Mouse (Mus musculus): Measurements from ENCODE around the gene Igsf11. TPM values are rescaled to one million over a fixed set of nuclear protein-coding genes. Genes with fewer than 3 reads are reported as not detected.

Gene Igsf11
- 23.7 and 25.3 TPM in 2 replicates for polyA plus RNA-seq (2012; rRNA removed)

- Histone ChIP-seq H3K27ac (ENCODE audit: insufficient read depth, low read length) (no peak within 1 kb of the TSS), H3K4me1 (ENCODE audit: control insufficient read depth, insufficient read depth, low read length) (no peaks in the 10 kb centered on the region), H3K4me3 (ENCODE audit: insufficient read depth, low read length) (no peak within 1 kb of the TSS)
- TF ChIP-seq CTCF (IDR thresholded peaks at IDR 0.05; ENCODE audit: extremely low read depth, insufficient read depth, low read length) (no peak), POLR2A (IDR thresholded peaks at IDR 0.05; ENCODE audit: extremely low read depth, insufficient read depth, low read length) (no peak)
Measured at GRCm38 (mm10) chr16:38892371-38892770, at the start of gene Igsf11. Gene Igsf11, plus strand, starts transcription at chr16:38892671.

DNA sequence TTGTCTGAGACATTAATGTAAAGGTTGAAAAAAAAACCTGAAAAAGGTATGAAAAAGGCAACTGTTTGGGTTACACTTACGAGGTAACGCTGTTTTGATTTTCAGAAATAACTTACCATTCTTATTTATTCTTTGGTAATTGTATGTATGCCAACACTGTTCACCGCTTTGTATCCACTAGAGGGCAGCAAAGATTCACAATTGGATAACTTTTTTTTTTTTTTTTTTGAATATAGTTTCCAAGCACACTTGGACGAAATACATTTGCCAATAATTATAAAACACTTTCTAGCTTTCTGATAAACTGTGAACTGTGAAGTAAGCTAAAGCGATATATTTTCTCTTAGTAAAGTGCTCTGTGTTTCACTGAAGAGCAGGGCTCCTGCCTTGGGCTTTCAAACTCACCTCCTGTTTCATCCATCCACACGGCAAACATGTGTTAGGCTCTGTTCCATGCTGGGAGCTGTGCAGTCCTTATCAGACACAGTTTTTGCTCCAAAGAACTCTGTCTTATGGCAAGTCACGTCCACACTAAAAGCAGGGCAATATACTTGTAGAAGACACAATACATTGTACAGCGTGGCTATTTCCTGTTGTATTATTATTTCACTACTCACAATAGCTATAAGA is 34.2 kb upstream of the Igsf11 start:
- H3K27ac ChIP-seq (ENCODE audit: insufficient read depth, low read length) = no peak overlapping the region
- TF ChIP-seq CTCF (IDR thresholded peaks at IDR 0.05; ENCODE audit: extremely low read depth, insufficient read depth, low read length) = no peak
- no peak for TF ChIP-seq POLR2A (IDR thresholded peaks at IDR 0.05; ENCODE audit: extremely low read depth, insufficient read depth, low read length)
- no peak overlapping the region for H3K4me3 ChIP-seq (ENCODE audit: insufficient read depth, low read length)
- no peaks in the 10 kb centered on the region for H3K4me1 ChIP-seq (ENCODE audit: control insufficient read depth, insufficient read depth, low read length)

- TF ChIP-seq CTCF (IDR thresholded peaks at IDR 0.05; ENCODE audit: extremely low read depth, insufficient read depth, low read length) = no peak
- no peak for TF ChIP-seq POLR2A (IDR thresholded peaks at IDR 0.05; ENCODE audit: extremely low read depth, insufficient read depth, low read length)
- no peak overlapping the region for H3K4me3 ChIP-seq (ENCODE audit: insufficient read depth, low read length)
- no peak overlapping the region for H3K27ac ChIP-seq (ENCODE audit: insufficient read depth, low read length)
- H3K4me1 ChIP-seq (ENCODE audit: control insufficient read depth, insufficient read depth, low read length) = no peaks in the 10 kb centered on the region
Measured at GRCm38 (mm10) chr16:38860548-38860947, 31.9 kb upstream of the Igsf11 start.

DNA sequence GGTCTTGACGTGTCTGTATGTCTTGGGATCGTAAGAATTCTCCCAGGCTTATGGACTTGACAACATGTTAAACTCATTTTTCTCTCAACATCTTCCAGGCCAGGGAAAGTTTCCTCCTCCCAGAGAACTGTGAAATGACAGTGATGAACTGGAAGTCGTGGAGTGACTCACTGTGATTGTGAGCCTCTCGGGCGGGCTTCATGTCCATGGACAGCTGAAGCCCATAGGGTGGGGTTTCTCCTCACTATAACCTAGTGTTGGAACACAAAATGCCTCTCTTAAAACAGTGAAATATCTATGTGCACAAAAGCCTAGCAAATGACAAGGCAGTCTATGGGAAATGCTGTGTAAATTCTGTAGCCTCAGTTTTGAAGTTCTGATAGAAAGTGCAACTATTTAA is 28.1 kb upstream of the Igsf11 start:
- no peak overlapping the region for H3K4me3 ChIP-seq (ENCODE audit: insufficient read depth, low read length)

DNA sequence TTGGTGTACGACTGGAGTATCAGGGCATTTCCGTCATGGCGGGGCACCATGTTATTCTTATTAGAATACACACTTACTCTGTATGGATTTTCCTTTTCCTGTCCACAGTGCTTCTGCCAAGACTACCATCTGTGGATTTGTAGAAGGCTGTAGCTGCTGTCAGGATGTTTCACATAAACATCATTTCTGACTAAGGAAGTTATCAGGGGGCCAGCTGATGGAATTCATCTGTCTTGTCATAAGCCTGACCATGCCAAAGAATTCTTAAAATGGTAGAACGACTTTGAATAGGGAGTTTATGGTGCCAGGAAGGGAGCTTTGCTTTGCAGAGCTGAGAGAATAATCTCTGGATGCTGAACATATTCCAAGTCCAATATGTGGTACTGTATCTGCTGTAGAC is 19.2 kb upstream of the Igsf11 start:
- no peak overlapping the region for H3K4me3 ChIP-seq (ENCODE audit: insufficient read depth, low read length)
- H3K27ac ChIP-seq (ENCODE audit: insufficient read depth, low read length) = peak overlapping the region; percentile 35; the same call in 1 of the 2 replicates
- TF ChIP-seq POLR2A (IDR thresholded peaks at IDR 0.05; ENCODE audit: extremely low read depth, insufficient read depth, low read length) (no peak), CTCF (IDR thresholded peaks at IDR 0.05; ENCODE audit: extremely low read depth, insufficient read depth, low read length) (no peak)
- peaks cover 8% of the 10 kb centered on the region for H3K4me1 ChIP-seq (ENCODE audit: control insufficient read depth, insufficient read depth, low read length)

More for the DNA sequence above, 28.1 kb upstream of the Igsf11 start:
- Histone ChIP-seq H3K4me1 (ENCODE audit: control insufficient read depth, insufficient read depth, low read length) (no peaks in the 10 kb centered on the region), H3K27ac (ENCODE audit: insufficient read depth, low read length) (no peak overlapping the region)
- TF ChIP-seq CTCF (IDR thresholded peaks at IDR 0.05; ENCODE audit: extremely low read depth, insufficient read depth, low read length) (no peak), POLR2A (IDR thresholded peaks at IDR 0.05; ENCODE audit: extremely low read depth, insufficient read depth, low read length) (no peak)

GRCm38 (mm10) chr16:38874481-38874880 is 18.0 kb upstream of the Igsf11 start:
- Histone ChIP-seq H3K27ac (ENCODE audit: insufficient read depth, low read length) (peak overlapping the region; percentile 92), H3K4me3 (ENCODE audit: insufficient read depth, low read length) (no peak overlapping the region), H3K4me1 (ENCODE audit: control insufficient read depth, insufficient read depth, low read length) (peaks cover 8% of the 10 kb centered on the region)
- TF ChIP-seq POLR2A (IDR thresholded peaks at IDR 0.05; ENCODE audit: extremely low read depth, insufficient read depth, low read length) (no peak), CTCF (IDR thresholded peaks at IDR 0.05; ENCODE audit: extremely low read depth, insufficient read depth, low read length) (no peak)

GRCm38 (mm10) chr16:38898816-38899425 is 6.5 kb downstream of the Igsf11 start:
- H3K27ac ChIP-seq (ENCODE audit: insufficient read depth, low read length) = no peak overlapping the region
- TF ChIP-seq CTCF (IDR thresholded peaks at IDR 0.05; ENCODE audit: extremely low read depth, insufficient read depth, low read length) = no peak
- no peak for TF ChIP-seq POLR2A (IDR thresholded peaks at IDR 0.05; ENCODE audit: extremely low read depth, insufficient read depth, low read length)
- H3K4me3 ChIP-seq (ENCODE audit: insufficient read depth, low read length) = no peak overlapping the region

DNA sequence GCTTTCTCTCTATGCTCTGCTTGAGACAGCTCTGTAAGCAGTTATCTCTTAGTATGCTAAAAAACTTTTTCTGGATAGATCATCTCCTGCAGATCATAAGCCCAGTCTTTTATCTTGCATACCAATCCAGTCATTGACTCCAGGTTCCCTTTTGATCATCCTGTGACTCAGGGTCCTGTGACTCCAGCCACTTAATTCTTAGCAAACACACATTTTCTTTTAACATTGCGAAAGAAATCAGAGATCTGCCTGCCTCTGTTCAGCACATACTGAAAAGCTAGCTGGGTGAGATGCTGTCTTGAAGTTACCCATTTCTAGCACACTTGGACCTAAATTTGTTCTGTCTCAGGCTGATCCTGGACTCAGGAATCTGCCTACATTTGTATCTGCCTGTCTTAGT is 7.6 kb downstream of the Igsf11 start:
- peaks cover 3% of the 10 kb centered on the region; the same call in 1 of the 2 replicates for H3K4me1 ChIP-seq (ENCODE audit: control insufficient read depth, insufficient read depth, low read length)
- no peak overlapping the region for H3K4me3 ChIP-seq (ENCODE audit: insufficient read depth, low read length)
- no peak overlapping the region for H3K27ac ChIP-seq (ENCODE audit: insufficient read depth, low read length)
- no peak for TF ChIP-seq POLR2A (IDR thresholded peaks at IDR 0.05; ENCODE audit: extremely low read depth, insufficient read depth, low read length)
- no peak for TF ChIP-seq CTCF (IDR thresholded peaks at IDR 0.05; ENCODE audit: extremely low read depth, insufficient read depth, low read length)

More at GRCm38 (mm10) chr16:38898816-38899425, 6.5 kb downstream of the Igsf11 start:
- peaks cover 3% of the 10 kb centered on the region; the same call in 1 of the 2 replicates for H3K4me1 ChIP-seq (ENCODE audit: control insufficient read depth, insufficient read depth, low read length)

DNA sequence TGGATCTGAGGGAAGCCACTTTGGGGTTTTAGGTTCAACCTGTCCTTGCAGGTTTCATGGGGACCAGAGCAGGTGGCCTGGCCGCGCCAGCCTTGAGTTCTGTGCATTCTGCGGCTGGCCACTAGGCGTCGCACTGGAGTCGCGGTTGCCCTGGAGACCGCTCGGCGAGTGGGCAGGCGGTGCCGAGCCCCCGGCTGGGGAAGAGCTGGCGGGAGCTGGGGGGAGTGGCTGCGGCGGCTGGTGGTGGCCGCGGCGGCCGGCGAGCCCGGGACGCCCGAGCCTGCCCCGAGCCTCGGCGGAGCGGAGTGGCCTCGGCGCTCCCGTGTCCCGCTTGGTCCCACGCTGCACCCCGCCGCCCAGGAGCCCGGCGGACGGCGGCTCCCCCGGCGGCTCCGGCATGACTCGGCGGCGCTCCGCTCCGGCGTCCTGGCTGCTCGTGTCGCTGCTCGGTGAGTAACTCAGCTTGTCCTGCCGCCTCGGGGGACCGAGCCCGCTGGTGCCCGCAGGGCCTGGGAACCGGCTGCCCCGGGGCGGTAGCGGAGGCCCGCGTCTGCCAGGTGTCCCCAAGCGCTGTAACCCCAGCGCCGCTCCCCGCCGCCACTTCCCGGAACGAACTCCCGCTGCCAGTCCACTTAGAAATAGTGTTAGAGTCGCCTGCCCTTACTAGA is 9.8 kb downstream of the Igsf11 start:
- TF ChIP-seq CTCF (IDR thresholded peaks at IDR 0.05; ENCODE audit: extremely low read depth, insufficient read depth, low read length) = peak; percentile 83
- no peak for TF ChIP-seq POLR2A (IDR thresholded peaks at IDR 0.05; ENCODE audit: extremely low read depth, insufficient read depth, low read length)
- Histone ChIP-seq H3K4me1 (ENCODE audit: control insufficient read depth, insufficient read depth, low read length) (peaks cover 3% of the 10 kb centered on the region; the same call in 1 of the 2 replicates), H3K27ac (ENCODE audit: insufficient read depth, low read length) (peak overlapping the region; percentile 83), H3K4me3 (ENCODE audit: insufficient read depth, low read length) (peak overlapping the region; percentile 51)

Measured in cortical plate, adult 2 months (tissue).